Mouse (Mus musculus): Measurements from ENCODE around the gene Cd209c.

The Cd209c gene

GRCm38 (mm10) chr8:3954646-3955045 is at the start of gene Cd209c:
Gene Cd209c (minus strand): TSS chr8:3954746.
- DNase-seq (ENCODE audit: low read depth, low spot score): no peak

- no peak for DNase-seq (ENCODE audit: low read depth, low spot score)
These were observed 39.7 kb upstream of the Cd209c start for GRCm38 (mm10) chr8:3994219-3994618.

- DNase-seq (ENCODE audit: low read depth, low spot score): no peak
These were observed 1.5 kb upstream of the Cd209c start for GRCm38 (mm10) chr8:3956037-3956436.

- DNase-seq (ENCODE audit: low read depth, low spot score): no peak
These were observed 14.5 kb downstream of the Cd209c start for GRCm38 (mm10) chr8:3940023-3940422.

- no peak for DNase-seq (ENCODE audit: low read depth, low spot score)
These were observed 27.8 kb downstream of the Cd209c start, which contains the start of gene Cd209b for GRCm38 (mm10) chr8:3926744-3927143. Gene Cd209b (minus strand): TSS chr8:3926844.

Data from skeletal muscle tissue, adult 2 months (tissue).